Mouse (Mus musculus): Measurements from ENCODE around the gene Fundc1.

- TF ChIP-seq CTCF (IDR thresholded peaks at IDR 0.05; ENCODE audit: borderline replicate concordance, control insufficient read depth, extremely low read depth, insufficient read depth, low read length, poor library complexity): no peak
- no peak for TF ChIP-seq POLR2A (IDR thresholded peaks at IDR 0.05; ENCODE audit: control insufficient read depth, extremely low read depth, insufficient read depth, low read length, poor library complexity)
Observed at GRCm38 (mm10) chrX:17554488-17554887, 17.6 kb downstream of the Fundc1 start.

Measured in thymus, adult 2 months (tissue).